Mouse (Mus musculus) telencephalon, adult 2 months (tissue): ENCODE data around the gene Cic.

ENCODE experiments used
- DNase-seq: peaks from one replicate; pipeline ENCODE4 v3.0.0-alpha.2; 2011; ENCODE audit warnings: low read depth, low spot score

Cic gene

DNA sequence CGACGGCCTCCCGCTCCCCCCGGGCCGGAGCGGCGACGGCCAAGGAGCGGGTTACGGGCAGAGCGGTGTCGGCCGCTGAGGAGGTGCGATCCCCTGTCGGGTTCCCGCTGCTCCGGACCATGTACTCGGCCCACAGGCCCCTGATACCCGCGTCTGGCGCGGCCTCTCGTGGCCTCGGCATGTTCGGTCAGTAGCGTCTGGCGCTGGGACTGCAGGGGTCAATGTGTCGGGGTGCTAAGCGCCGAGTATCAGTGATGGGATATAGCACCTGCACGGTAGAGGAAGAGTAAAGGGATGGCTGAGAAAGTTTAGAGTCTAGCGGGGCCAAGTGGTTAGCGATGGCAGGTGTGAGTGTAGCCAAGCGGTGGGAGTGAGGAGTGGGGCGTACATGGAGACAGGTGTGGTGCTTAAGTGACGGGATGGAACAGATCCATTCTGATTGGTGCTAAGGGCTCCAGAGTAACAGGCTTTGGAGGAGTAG lies 15.3 kb downstream of the Cic start:
- DNase-seq, result no peak

GRCm38 (mm10) chr7:25283637-25284036 lies 16.1 kb downstream of the Cic start:
- no peak for DNase-seq

DNA sequence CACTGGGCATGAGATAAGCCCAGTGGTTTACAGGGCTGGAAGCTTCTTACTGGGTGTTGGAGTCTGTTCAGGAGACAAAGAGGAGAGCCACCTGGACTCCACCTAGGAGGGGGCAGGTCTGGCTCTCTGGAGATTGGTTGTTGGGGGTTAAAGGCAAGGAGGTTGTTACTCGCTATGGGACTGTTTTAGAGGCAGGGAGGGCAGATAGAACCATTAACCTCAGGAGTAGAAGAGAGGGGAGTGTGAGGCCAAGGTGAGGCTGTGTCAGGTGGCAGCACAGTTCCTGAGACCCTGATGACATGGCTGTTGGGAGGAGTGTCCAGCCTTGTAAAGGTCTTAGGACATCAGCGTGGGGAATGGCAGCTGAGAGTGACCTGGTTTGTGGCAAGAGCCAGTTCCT lies 16.7 kb downstream of the Cic start:
- DNase-seq, result no peak

DNA sequence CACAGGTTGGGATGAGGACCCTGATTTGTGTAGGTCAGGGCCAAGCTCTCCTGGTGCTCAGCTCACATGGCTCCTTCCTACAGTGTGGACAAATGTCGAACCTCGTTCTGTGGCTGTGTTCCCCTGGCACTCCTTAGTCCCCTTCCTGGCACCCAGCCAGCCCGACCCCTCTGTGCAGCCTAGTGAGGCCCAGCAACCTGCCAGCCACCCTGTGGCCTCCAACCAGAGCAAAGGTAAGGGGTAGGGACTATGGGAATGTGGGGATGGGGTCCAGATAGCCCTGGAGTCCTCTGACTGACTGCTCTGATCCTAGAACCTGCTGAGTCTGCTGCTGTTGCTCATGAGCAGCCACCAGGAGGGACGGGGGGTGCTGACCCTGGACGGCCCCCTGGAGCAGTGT lies 17.3 kb downstream of the Cic start:
- no peak for DNase-seq

GRCm38 (mm10) chr7:25285511-25286238 lies 18.2 kb downstream of the Cic start:
- DNase-seq, result no peak

DNA sequence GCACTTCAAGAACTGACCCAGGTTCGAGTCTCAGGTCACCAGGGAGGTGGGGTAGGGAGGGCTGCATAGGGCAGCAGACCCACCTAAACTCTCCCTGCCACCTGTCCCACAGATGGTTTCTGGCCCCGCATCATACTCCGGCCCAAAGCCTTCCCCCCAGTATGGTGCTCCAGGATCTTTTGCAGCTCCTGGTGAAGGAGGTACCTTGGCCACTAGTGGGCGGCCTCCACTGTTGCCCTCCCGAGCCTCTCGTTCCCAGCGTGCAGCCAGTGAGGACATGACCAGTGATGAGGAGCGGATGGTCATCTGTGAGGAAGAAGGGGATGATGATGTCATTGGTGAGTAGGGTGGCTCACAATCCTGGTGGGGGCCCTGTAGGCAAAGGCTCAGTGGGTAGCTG lies 19.5 kb downstream of the Cic start:
- no peak for DNase-seq

- no peak for DNase-seq
Observed at GRCm38 (mm10) chr7:25288011-25288410, 20.5 kb downstream of the Cic start.

GRCm38 (mm10) chr7:25288721-25289120 lies 21.2 kb downstream of the Cic start:
- no peak for DNase-seq

GRCm38 (mm10) chr7:25289925-25290324 lies 22.4 kb downstream of the Cic start:
- no peak for DNase-seq

- no peak for DNase-seq
Observed at GRCm38 (mm10) chr7:25290463-25290862, 23.0 kb downstream of the Cic start.

- DNase-seq, result no peak
Observed at GRCm38 (mm10) chr7:25290911-25291310, 23.4 kb downstream of the Cic start.

DNA sequence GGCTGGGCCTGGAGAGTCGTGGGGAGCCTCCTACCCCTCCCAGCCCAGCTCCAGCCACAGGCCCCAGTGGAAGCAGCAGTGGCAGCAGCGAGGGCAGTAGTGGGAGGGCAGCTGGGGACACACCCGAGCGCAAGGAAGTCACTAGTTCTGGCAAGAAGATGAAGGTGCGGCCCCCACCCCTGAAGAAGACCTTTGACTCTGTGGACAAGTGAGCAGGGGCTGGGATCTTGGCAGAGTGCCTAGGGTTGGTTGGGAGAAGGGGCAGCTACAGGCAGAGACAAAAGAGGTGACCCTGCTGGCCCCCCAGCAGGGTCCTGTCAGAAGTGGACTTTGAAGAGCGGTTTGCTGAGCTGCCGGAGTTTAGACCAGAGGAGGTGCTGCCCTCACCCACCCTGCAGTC lies 24.6 kb downstream of the Cic start:
- no peak for DNase-seq

GRCm38 (mm10) chr7:25293191-25293739 lies 25.8 kb downstream of the Cic start:
- no peak for DNase-seq

DNA sequence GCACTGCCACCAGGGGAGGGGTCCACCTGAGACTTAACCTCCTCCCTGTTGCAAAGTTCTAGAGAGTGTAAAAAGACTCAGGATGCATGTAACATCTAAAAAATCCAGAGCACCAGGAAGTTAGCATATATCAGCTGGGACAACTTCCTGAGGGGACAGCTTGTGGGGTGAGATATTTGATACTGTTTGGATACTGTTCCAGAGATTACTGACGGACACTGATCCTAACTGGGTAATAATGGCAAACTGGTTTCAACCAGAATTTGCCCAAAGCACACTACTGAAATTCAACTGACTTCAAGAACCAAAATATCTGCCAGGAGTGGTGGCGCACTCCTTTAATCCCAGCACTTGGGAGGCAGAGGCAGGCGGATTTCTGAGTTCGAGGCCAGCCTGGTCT lies 27.0 kb downstream of the Cic start:
- DNase-seq, result no peak

DNA sequence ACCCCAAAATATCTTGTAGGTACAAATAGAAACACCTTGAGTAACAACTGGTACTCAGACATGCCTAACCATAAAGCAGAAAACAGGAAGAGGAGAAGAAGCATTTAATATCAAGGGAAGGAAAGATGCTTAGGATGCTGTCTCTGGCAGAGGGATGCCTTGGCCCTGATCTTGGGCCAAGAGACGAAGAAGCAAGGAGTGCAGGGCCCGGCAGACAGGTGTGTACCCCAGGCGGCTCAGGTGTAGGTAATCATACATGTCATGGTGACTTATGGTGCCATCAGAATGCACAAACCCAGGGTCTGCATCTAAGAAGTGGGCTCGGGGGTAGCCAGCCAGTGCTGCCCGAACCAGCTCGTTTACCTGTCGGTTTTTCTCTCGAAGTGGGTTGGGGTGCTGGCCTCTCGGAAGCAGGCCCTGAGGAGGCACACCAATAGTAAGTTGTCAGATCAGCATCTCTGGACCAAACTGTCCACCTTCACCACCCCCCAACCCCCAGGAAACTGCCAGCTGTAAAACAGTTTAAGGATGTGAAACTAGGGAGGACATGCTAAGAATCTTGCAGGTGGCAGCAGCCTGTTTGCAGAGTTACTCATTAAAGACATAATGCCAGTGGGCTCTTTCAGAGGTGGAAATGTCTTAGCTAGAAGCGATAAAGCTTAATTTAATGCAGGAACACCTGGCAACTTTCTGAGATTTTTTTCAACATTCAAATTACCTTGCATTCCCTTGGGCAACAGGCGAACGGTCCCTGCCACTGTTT lies 27.6 kb downstream of the Cic start:
- DNase-seq, result no peak

DNA sequence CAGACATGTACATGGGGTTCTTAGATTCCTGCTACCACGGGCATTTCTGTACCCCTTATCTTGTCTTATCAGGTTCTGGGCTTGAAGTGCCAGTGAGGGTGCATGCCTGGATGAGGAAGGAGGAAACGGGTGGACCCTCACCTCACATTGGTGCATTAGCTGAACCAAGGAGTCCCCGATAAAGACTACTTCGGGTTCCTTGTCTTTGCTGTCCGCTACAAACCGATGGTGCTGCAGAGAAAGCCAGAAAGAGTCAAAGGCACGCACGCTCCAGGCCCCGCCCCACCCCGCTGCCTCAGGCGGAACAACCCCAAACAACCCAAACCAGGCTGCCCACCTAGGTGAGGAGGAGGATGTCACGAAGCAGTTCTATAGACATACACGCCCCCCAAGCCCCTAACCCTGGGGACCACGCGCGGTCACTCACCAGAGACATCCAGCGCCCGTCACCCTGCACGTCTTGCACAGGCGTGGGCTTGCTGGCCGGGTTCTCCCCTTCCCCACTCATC lies 29.5 kb downstream of the Cic start:
- DNase-seq, result no peak

DNA sequence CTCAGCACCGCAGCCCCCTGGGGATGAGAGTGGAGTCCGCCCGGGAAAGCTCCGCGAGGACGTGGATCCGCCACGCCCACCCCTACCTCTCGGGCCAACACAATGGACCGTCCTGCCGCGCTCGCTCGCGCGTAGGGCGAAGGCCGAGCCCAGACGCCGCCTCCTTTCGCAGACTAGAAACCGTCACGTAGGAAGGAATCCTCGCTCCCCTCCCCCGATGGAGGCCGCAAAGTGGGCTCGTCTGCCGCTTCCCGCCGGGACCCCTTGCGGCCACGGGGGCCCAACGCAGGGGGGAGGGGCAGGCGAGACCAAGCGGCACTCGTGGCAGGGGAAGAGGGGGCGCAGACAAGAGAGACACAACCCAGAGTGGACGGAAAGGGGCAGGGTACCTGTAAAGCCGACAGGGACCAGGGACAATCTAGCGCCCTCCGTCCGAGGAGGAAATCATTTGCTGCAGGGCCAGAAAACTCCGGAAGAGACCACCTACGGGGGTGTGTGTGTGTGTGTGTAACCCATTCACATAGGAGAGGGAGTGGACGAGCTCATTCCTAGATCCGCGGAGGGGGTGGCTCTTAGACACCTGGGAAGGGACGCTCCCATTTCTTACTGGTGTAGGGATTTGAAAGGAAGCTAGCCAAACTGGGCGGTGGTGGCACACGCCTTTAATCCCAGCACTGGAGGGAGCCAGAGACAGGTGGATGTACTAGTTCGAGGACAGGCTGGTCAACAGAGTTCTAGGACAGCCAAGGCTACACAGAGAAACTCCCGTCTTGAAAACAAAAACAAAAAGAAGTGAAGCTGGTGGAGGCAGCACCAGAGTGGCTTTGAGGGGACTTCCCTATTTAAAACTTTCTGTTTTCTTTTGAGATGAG lies 30.2 kb downstream of the Cic start, which contains the start of gene Pafah1b3:
Gene Pafah1b3 (minus strand): TSS at position 533 of the 872 bp plus-strand sequence.
- peak; percentile 97 for DNase-seq

DNA sequence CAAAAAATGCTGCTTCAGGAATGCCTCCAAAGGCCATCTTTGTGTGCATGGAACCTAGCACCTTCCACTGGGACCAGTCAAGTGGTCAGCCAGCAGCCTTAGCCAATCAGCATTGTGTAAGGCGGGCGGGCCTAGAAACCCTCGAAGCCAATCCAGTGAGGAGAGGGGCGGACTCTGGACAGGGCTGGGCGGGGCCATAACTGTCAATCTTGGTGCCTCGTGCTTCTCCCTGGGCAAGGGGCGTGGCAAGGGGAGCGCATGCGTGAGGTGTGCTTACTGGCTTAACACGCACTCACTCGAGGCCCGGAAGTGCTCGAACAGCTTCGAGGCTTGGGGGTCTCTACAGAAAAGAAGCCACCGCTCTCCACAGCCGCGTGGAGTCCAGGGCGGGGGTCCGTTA lies 33.6 kb downstream of the Cic start, which contains the start of gene Prr19:
Gene Prr19 (plus strand): TSS at position 349 of the 400 bp plus-strand sequence.
- no peak for DNase-seq

- no peak for DNase-seq
Observed at GRCm38 (mm10) chr7:25303003-25303684, 35.6 kb downstream of the Cic start.

DNA sequence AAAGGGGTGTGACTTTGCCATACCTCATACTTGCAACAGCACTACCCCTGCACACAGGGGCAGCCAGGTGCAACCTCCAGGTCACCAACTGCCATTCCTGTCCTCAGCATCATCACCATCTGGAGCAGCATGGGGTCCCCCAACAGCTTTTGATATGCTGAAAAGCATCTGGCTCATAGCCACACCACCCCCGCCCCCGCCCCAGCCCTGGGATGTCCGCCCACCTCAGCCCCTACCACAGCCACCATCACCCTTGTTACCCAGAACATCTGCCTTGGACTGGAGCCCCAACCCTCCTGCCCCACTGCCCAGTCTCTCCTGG lies 36.1 kb downstream of the Cic start:
- DNase-seq, result no peak

DNA sequence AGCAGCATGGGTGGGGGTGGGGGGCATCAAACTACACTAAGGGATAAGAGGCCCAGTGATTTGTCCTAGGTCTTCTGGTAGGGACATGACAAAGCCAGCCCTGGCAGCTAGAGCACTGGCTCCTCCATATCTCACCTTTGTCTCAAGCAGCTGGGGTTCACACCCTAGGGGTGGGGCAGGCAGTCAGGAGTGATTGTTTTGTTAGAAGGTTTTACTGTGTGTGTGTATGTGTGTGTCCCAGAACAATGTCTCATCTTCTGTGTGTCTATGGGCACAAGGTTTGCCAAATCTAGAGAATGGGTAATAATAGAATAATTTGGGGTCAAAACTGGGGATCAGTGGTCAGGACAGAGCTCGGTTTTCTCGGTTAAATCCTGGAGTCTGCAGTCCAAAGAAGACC lies 38.0 kb downstream of the Cic start:
- DNase-seq, result no peak
